Mouse (Mus musculus) bone marrow macrophage, adult 2 months (primary cell): ENCODE results near the gene Bmper.

Experiments
- CTCF ChIP-seq: IDR thresholded peaks from 2 replicates; pipeline ENCODE4 v1.5.1; 2012; ENCODE audit warnings: low read depth, mild to moderate bottlenecking, low read length, moderate library complexity
- POLR2A ChIP-seq: IDR thresholded peaks from 2 replicates; pipeline ENCODE4 v1.6.1; 2012; ENCODE audit warnings: mild to moderate bottlenecking, low read depth, low read length, borderline replicate concordance

DNA sequence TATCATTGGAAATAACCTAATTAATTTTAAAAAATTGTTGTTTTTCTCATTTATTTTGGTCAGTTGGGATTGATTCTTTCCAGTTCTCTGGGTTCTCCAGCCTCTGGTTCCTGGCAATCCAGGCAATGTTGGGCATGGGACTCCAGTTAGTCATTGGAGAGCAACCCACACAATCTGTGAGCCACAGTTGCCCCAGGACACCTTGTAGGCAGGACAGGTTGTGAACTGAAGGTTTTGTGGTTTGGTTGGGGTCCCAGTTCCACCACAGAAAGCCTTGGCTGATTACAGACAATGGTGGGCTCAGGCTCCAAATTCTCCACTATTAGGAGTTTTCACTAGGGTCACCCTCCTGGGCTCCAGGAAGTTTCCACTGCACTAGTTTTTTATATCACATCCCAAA, 117.7 kb downstream of the Bmper start:
- TF ChIP-seq CTCF (no peak), POLR2A (no peak)
